Mouse (Mus musculus): ENCODE measurements around the gene Ifna7.
"Not testable (repeated sequence)": the region's sequence is repeated elsewhere in the genome, so short reads cannot be mapped to it uniquely, and the experiment has no call there.

Ifna7 gene

DNA sequence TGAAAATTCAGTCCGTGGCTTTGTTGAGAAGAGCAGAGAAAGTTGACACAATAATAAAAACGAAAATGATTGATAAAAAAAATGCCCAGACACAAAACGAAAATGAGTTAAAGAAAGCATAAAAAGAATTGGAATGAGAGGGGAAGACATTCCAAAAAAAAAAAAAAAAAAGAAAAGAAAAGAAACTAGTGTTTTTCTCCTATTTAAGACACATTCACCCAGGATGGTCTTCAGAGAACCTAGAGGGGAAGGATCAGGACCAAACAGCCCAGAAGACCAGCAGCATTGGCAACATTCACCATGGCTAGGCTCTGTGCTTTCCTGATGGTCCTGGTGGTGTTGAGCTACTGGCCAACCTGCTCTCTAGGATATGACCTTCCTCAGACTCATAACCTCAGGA lies at the start of gene Ifna7:
Gene Ifna7 (plus strand): TSS at position 301 of the 400 bp plus-strand sequence.
- no peak for DNase-seq (ENCODE audit: extremely low read depth, low read depth)

DNA sequence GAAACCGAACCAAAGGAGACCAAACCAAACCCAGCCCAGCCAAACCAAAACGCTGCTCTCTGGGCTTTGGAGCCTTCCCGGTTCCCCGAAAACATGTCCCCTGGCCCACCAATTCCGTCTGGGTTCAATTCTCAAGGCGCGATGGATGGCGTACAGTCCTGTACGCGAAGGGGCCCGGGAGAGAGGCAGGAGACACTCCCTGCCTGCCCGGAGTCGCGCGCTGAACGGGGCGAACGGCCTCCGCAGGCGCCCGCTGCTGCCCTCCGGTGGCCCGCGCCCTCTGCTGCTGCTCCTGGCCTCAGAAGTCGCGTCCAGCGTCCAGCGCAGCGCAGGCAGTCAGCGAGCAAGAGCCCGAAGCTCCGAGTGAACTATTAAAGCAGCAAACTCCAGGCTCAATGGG lies 42.5 kb upstream of the Ifna7 start, which contains the start of gene Gm13290:
Gene Gm13290 (plus strand): TSS at position 301 of the 400 bp plus-strand sequence.
- not testable (repeated sequence) for DNase-seq (ENCODE audit: extremely low read depth, low read depth)

DNA sequence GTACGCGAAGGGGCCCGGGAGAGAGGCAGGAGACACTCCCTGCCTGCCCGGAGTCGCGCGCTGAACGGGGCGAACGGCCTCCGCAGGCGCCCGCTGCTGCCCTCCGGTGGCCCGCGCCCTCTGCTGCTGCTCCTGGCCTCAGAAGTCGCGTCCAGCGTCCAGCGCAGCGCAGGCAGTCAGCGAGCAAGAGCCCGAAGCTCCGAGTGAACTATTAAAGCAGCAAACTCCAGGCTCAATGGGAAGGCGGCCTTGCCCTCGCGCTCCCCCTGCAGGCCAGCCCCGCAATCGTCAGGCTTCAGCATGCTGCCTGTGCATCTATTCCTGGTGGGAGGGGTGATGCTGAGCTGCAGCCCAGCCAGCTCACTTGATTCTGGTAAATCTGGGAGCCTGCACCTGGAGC lies 39.4 kb upstream of the Ifna7 start, which contains the start of gene Gm13289:
Gene Gm13289 (plus strand): TSS at position 301 of the 400 bp plus-strand sequence.
- not testable (repeated sequence) for DNase-seq (ENCODE audit: extremely low read depth, low read depth)

DNA sequence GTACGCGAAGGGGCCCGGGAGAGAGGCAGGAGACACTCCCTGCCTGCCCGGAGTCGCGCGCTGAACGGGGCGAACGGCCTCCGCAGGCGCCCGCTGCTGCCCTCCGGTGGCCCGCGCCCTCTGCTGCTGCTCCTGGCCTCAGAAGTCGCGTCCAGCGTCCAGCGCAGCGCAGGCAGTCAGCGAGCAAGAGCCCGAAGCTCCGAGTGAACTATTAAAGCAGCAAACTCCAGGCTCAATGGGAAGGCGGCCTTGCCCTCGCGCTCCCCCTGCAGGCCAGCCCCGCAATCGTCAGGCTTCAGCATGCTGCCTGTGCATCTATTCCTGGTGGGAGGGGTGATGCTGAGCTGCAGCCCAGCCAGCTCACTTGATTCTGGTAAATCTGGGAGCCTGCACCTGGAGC lies 36.5 kb upstream of the Ifna7 start, which contains the start of gene Gm13272:
Gene Gm13272 (plus strand): TSS at position 301 of the 400 bp plus-strand sequence.
- not testable (repeated sequence) for DNase-seq (ENCODE audit: extremely low read depth, low read depth)

DNA sequence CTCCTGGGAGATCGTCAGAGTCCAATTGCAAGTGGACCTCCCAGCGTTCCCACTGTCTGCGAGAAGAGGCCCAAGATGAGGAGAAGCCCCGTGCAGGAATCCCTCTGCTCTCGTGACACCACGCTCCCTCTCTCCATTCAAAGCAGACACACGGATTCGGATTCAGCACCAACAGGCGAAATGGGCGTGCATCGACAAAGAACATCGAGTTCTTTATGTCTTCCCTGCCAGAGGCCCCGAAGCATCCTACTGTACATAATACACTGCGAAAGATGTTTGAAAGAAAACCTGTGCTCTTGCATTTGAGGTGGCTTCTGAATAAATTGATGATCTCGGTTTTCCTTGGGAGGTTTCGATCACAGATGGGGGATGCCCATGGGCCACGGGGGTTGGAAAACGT lies 35.7 kb upstream of the Ifna7 start:
- not testable (repeated sequence) for DNase-seq (ENCODE audit: extremely low read depth, low read depth)

DNA sequence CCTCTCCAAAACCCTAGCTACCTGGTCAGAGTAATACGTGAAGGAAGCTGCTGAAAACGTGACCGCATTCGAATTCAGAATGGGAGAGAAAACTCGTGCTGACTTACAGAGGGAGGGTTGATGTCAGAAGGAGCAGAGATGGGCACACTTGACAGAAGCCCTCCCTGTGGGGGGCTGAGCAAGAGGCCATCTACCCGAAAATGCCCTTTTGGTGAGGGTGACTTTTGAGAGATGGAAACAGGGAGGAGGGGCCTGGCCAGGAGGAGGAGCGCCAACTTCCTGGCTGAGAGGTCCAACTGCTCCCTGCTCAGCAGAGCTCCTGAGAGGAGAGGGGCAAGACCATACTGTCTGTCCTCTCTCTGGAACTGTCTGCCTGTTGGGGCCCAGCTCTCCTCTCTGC lies 34.2 kb upstream of the Ifna7 start, which contains the start of gene Ifnz:
Gene Ifnz (plus strand): TSS at position 301 of the 400 bp plus-strand sequence.
- DNase-seq (ENCODE audit: extremely low read depth, low read depth): not testable (repeated sequence)

DNA sequence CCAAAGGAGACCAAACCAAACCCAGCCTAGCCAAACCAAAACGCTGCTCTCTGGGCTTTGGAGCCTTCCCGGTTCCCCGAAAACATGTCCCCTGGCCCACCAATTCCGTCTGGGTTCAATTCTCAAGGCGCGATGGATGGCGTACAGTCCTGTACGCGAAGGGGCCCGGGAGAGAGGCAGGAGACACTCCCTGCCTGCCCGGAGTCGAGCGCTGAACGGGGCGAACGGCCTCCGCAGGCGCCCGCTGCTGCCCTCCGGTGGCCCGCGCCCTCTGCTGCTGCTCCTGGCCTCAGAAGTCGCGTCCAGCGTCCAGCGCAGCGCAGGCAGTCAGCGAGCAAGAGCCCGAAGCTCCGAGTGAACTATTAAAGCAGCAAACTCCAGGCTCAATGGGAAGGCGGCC lies 33.7 kb upstream of the Ifna7 start:
- DNase-seq (ENCODE audit: extremely low read depth, low read depth): not testable (repeated sequence)

DNA sequence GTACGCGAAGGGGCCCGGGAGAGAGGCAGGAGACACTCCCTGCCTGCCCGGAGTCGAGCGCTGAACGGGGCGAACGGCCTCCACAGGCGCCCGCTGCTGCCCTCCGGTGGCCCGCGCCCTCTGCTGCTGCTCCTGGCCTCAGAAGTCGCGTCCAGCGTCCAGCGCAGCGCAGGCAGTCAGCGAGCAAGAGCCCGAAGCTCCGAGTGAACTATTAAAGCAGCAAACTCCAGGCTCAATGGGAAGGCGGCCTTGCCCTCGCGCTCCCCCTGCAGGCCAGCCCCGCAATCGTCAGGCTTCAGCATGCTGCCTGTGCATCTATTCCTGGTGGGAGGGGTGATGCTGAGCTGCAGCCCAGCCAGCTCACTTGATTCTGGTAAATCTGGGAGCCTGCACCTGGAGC lies 30.6 kb upstream of the Ifna7 start, which contains the start of gene Gm13276:
Gene Gm13276 (plus strand): TSS at position 301 of the 400 bp plus-strand sequence.
- DNase-seq (ENCODE audit: extremely low read depth, low read depth): not testable (repeated sequence)

DNA sequence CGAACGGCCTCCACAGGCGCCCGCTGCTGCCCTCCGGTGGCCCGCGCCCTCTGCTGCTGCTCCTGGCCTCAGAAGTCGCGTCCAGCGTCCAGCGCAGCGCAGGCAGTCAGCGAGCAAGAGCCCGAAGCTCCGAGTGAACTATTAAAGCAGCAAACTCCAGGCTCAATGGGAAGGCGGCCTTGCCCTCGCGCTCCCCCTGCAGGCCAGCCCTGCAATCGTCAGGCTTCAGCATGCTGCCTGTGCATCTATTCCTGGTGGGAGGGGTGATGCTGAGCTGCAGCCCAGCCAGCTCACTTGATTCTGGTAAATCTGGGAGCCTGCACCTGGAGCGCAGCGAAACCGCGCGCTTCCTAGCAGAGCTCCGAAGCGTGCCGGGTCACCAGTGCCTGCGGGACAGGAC lies 27.6 kb upstream of the Ifna7 start, which contains the start of gene Gm13277:
Gene Gm13277 (plus strand): TSS at position 231 of the 400 bp plus-strand sequence.
- DNase-seq (ENCODE audit: extremely low read depth, low read depth): not testable (repeated sequence)

DNA sequence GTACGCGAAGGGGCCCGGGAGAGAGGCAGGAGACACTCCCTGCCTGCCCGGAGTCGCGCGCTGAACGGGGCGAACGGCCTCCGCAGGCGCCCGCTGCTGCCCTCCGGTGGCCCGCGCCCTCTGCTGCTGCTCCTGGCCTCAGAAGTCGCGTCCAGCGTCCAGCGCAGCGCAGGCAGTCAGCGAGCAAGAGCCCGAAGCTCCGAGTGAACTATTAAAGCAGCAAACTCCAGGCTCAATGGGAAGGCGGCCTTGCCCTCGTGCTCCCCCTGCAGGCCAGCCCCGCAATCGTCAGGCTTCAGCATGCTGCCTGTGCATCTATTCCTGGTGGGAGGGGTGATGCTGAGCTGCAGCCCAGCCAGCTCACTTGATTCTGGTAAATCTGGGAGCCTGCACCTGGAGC lies 24.8 kb upstream of the Ifna7 start, which contains the start of gene Gm13278:
Gene Gm13278 (plus strand): TSS at position 301 of the 400 bp plus-strand sequence.
- not testable (repeated sequence) for DNase-seq (ENCODE audit: extremely low read depth, low read depth)

DNA sequence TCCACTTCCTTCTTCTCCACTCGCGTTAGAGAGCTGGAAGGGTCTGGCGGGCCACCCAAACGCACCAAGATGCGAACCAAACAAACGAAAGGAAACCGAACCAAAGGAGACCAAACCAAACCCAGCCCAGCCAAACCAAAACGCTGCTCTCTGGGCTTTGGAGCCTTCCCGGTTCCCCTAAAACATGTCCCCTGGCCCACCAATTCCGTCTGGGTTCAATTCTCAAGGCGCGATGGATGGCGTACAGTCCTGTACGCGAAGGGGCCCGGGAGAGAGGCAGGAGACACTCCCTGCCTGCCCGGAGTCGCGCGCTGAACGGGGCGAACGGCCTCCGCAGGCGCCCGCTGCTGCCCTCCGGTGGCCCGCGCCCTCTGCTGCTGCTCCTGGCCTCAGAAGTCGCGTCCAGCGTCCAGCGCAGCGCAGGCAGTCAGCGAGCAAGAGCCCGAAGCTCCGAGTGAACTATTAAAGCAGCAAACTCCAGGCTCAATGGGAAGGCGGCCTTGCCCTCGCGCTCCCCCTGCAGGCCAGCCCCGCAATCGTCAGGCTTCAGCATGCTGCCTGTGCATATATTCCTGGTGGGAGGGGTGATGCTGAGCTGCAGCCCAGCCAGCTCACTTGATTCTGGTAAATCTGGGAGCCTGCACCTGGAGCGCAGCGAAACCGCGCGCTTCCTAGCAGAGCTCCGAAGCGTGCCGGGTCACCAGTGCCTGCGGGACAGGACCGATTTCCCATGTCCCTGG lies 21.9 kb upstream of the Ifna7 start, which contains the start of gene Gm13275:
Gene Gm13275 (plus strand): TSS at position 552 of the 740 bp plus-strand sequence.
- DNase-seq (ENCODE audit: extremely low read depth, low read depth): not testable (repeated sequence)

DNA sequence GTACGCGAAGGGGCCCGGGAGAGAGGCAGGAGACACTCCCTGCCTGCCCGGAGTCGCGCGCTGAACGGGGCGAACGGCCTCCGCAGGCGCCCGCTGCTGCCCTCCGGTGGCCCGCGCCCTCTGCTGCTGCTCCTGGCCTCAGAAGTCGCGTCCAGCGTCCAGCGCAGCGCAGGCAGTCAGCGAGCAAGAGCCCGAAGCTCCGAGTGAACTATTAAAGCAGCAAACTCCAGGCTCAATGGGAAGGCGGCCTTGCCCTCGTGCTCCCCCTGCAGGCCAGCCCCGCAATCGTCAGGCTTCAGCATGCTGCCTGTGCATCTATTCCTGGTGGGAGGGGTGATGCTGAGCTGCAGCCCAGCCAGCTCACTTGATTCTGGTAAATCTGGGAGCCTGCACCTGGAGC lies 18.9 kb upstream of the Ifna7 start, which contains the start of gene Gm13279:
Gene Gm13279 (plus strand): TSS at position 301 of the 400 bp plus-strand sequence.
- DNase-seq (ENCODE audit: extremely low read depth, low read depth): not testable (repeated sequence)

DNA sequence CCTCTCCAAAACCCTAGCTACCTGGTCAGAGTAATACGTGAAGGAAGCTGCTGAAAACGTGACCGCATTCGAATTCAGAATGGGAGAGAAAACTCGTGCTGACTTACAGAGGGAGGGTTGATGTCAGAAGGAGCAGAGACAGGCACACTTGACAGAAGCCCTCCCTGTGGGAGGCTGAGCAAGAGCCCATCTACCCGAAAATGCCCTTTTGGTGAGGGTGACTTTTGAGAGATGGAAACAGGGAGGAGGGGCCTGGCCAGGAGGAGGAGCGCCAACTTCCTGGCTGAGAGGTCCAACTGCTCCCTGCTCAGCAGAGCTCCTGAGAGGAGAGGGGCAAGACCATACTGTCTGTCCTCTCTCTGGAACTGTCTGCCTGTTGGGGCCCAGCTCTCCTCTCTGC lies 16.7 kb upstream of the Ifna7 start, which contains the start of gene Gm13285:
Gene Gm13285 (plus strand): TSS at position 301 of the 400 bp plus-strand sequence.
- DNase-seq (ENCODE audit: extremely low read depth, low read depth): not testable (repeated sequence)

DNA sequence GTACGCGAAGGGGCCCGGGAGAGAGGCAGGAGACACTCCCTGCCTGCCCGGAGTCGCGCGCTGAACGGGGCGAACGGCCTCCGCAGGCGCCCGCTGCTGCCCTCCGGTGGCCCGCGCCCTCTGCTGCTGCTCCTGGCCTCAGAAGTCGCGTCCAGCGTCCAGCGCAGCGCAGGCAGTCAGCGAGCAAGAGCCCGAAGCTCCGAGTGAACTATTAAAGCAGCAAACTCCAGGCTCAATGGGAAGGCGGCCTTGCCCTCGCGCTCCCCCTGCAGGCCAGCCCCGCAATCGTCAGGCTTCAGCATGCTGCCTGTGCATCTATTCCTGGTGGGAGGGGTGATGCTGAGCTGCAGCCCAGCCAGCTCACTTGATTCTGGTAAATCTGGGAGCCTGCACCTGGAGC lies 13.1 kb upstream of the Ifna7 start, which contains the start of gene Gm13287:
Gene Gm13287 (plus strand): TSS at position 301 of the 400 bp plus-strand sequence.
- not testable (repeated sequence) for DNase-seq (ENCODE audit: extremely low read depth, low read depth)

DNA sequence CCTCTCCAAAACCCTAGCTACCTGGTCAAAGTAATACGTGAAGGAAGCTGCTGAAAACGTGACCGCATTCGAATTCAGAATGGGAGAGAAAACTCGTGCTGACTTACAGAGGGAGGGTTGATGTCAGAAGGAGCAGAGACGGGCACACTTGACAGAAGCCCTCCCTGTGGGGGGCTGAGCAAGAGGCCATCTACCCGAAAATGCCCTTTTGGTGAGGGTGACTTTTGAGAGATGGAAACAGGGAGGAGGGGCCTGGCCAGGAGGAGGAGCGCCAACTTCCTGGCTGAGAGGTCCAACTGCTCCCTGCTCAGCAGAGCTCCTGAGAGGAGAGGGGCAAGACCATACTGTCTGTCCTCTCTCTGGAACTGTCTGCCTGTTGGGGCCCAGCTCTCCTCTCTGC lies 10.8 kb upstream of the Ifna7 start, which contains the start of gene Gm13288:
Gene Gm13288 (plus strand): TSS at position 301 of the 400 bp plus-strand sequence.
- not testable (repeated sequence) for DNase-seq (ENCODE audit: extremely low read depth, low read depth)

DNA sequence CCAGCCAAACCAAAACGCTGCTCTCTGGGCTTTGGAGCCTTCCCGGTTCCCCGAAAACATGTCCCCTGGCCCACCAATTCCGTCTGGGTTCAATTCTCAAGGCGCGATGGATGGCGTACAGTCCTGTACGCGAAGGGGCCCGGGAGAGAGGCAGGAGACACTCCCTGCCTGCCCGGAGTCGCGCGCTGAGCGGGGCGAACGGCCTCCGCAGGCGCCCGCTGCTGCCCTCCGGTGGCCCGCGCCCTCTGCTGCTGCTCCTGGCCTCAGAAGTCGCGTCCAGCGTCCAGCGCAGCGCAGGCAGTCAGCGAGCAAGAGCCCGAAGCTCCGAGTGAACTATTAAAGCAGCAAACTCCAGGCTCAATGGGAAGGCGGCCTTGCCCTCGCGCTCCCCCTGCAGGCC lies 10.3 kb upstream of the Ifna7 start:
- DNase-seq (ENCODE audit: extremely low read depth, low read depth): not testable (repeated sequence)

DNA sequence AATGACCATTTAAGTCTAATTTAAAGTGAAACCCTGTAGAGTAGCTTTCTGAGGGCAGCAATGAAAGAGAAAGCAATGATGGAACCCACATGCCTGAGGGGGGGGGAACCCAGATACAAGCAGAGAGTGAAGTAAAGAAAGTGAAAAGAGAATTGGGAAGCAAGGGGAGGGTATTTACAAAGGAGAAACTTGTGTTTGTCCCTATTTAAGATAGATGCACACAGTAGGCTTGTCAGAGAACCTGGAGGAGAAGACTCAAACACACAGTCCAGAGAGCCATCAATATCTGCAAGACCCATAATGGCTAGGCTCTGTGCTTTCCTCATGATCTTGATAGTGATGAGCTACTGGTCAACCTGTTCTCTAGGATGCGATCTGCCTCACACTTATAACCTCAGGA lies 3.6 kb downstream of the Ifna7 start, which contains the start of gene Ifna11:
Gene Ifna11 (plus strand): TSS at position 301 of the 400 bp plus-strand sequence.
- DNase-seq (ENCODE audit: extremely low read depth, low read depth): no peak

DNA sequence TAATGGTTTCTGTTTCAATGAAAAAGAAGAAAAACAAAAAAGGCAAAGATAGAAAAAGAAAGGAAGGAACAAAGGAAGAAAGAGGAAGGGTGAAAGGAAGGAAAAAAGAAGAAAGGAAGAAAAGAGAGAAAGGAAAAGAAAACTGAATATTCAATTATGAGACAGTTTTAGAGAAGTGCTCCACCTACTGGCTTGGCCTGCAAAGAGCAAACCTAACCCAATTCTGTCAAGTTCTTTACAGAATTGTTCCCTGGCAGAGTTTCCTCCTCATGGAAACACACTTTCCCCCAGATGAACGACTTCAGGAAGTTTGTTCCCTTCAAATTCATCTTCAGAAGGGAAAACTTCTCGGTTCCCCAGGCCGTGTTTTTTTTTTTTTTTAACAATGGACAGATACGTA lies 7.0 kb downstream of the Ifna7 start:
- no peak for DNase-seq (ENCODE audit: extremely low read depth, low read depth)

DNA sequence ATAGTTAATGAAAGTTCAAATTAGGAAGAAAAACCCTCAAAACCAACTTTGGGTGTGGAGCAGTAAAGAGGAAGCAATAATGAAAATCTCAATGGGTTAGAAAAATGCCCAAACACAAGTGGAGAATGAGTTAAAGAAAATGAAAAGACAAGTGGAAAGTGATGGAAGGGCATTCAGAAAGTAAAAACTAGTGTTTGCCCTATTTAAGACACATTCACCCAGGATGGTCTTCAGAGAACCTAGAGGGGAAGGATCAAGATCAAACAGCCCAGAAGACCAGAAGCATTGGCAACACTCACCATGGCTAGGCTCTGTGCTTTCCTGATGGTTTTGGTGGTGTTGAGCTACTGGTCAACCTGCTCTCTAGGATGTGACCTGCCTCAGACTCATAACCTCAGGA lies 11.1 kb downstream of the Ifna7 start, which contains the start of gene Ifna6:
Gene Ifna6 (plus strand): TSS at position 301 of the 400 bp plus-strand sequence.
- not testable (repeated sequence) for DNase-seq (ENCODE audit: extremely low read depth, low read depth)

DNA sequence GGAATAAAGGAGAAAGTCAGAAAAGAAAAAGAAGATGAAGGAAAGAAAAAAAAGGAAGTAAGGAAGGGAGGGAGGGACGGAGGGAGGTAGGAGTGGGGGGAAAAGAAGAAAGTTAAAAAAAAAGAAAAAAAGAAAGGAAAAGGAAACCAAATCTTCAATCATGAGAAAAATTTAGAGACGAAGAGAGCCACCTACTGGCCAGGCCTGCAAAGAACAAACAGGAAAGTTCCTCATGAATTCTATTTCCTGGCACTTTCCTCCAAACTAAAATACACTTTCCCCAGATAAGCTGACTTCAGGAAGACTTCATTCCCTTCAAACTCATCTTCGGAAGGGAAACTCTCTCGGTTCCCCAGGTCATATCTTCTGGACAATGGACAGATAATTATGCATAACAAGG lies 14.5 kb downstream of the Ifna7 start:
- no peak for DNase-seq (ENCODE audit: extremely low read depth, low read depth)

DNA sequence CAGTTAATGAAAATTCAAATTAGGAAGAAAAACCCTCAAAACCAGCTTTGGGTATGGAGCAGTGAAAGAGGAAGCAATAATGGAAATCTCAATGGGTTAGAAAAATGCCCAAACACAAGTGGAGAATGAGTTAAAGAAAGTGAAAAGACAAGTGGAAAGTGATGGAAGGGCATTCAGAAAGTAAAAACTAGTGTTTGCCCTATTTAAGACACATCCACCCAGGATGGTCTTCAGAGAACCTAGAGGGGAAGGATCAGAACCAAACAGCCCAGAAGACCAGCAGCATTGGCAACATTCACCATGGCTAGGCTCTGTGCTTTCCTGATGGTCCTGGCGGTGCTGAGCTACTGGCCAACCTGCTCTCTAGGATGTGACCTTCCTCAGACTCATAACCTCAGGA lies 19.2 kb downstream of the Ifna7 start, which contains the start of gene Ifna5:
Gene Ifna5 (plus strand): TSS at position 301 of the 400 bp plus-strand sequence.
- not testable (repeated sequence) for DNase-seq (ENCODE audit: extremely low read depth, low read depth)

Measured in MEL-GATA-1-ER (cell line).